Mouse (Mus musculus) spleen, adult 2 months (tissue): ENCODE measurements at regions not wholly inside any gene's neighbourhood (a gene's known extent, or its start where the extent isn't known, plus 50 kb on each side); places are given as distances from the start of the nearest gene placed in this dataset.

Experiments
- CTCF ChIP-seq: fragments of 200-500 bp; IDR thresholded peaks from 2 replicates; pipeline ENCODE4 v1.5.1; 2011; ENCODE audit warnings: mild to moderate bottlenecking, inconsistent platforms; ENCODE audit not compliant: insufficient read depth, insufficient read length, insufficient replicate concordance; ENCODE audit errors: extremely low read depth
- POLR2A ChIP-seq: fragments of 200-500 bp; IDR thresholded peaks from 2 replicates; pipeline ENCODE4 v1.6.1; 2011; ENCODE audit warnings: low read depth, low read length, inconsistent platforms

DNA sequence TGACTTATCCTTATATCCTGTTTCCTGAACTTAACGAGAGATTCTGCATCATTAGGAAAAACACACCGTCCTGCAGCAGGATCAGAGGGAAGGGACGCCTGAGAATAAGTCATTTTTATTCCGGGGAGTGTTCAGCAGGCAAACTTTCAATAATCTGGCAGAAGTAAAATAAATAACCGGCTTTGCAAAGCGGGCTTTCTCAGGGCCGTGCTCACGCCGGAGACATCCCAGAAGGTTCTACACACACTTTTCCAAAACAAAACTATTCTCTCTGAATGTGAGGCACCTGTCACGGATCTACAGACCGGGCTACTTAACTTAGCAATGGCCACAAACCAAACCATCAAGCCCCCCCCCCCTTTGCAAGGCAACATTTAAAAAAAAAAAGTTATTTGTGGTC is 142.8 kb upstream of the Hnrnpa3 start:
- TF ChIP-seq CTCF (no peak), POLR2A (no peak)
